29 mouse cellular contexts compared by ENCODE assay signal in the genomic region with DNA sequence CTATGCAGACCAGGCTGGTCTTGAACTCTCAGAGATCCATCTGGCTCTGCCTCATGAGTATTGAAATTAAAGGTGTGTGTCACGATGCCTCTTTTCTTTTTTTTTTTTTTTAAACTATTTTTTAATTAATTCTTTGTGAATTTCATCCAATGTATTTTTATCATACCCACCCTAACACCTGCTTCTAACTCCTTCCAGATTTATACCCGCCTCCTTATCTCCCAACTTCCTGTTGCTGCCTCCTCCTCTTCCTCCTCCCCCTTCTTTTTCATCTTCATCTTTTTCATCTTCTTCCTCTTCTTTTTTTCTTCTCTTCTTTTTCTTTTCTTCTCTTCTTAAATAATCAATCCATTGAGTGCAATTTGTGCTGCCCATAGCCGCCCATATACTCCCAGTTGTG.
"Had no signal": no experiment of that assay in that cellular context is flagged by ENCODE, and none has a peak within 500 bp of the region (broad histone marks: within the 10 kb centered on the region; RNA-seq: fewer than 3 reads in every experiment).

No protein-coding gene starts in this region.

- H3K36me3 ChIP-seq: limb, embryonic 12.5 days; limb, embryonic 13.5 days; liver, embryonic 12.5 days; liver, embryonic 13.5 days; liver, embryonic 15.5 days; lung, embryonic 15.5 days; midbrain, embryonic 10.5 days; midbrain, embryonic 12.5 days; midbrain, embryonic 13.5 days; midbrain, embryonic 15.5 days had no signal

- DNase-seq: left cerebral cortex, postnatal 4 days; liver, embryonic 13.5 days; lung, adult 18-20 months; lung, adult 2 months; lung, embryonic 14.5 days; lung, postnatal 10 days; lung, postnatal 14 days; lung, postnatal 36 days; lung, postnatal 4 days; midbrain, embryonic 14.5 days had no signal

- H3K9ac ChIP-seq: limb, embryonic 12.5 days; limb, embryonic 13.5 days; liver, embryonic 12.5 days; liver, embryonic 13.5 days; liver, embryonic 14.5 days; liver, embryonic 15.5 days; liver, postnatal 0 days; lung, embryonic 14.5 days; lung, embryonic 15.5 days; midbrain, embryonic 12.5 days; midbrain, embryonic 13.5 days; midbrain, embryonic 15.5 days had no signal

- H3K27ac ChIP-seq: left cerebral cortex, adult 2 months; limb, embryonic 12.5 days; limb, embryonic 13.5 days; liver, embryonic 12.5 days; liver, embryonic 14.5 days; liver, embryonic 15.5 days; lung, embryonic 15.5 days; macrophage; midbrain, embryonic 10.5 days; midbrain, embryonic 12.5 days; midbrain, embryonic 13.5 days; midbrain, embryonic 15.5 days had no signal

- H3K4me1 ChIP-seq: limb, embryonic 12.5 days; limb, embryonic 13.5 days; lung, embryonic 15.5 days; midbrain, embryonic 10.5 days; midbrain, embryonic 12.5 days; midbrain, embryonic 13.5 days; midbrain, embryonic 15.5 days had no signal

- H3K27me3 ChIP-seq: limb, embryonic 12.5 days; limb, embryonic 13.5 days; liver, embryonic 12.5 days; liver, embryonic 13.5 days; liver, embryonic 15.5 days; lung, embryonic 15.5 days; megakaryocyte, embryonic 14.5 days; midbrain, embryonic 12.5 days; midbrain, embryonic 13.5 days; midbrain, embryonic 15.5 days had no signal

- H3K4me2 ChIP-seq: limb, embryonic 12.5 days; limb, embryonic 13.5 days; liver, embryonic 11.5 days; lung, embryonic 14.5 days; lung, embryonic 15.5 days; midbrain, embryonic 11.5 days; midbrain, embryonic 12.5 days; midbrain, embryonic 13.5 days; midbrain, embryonic 15.5 days had no signal

- ATAC-seq: lung, postnatal 0 days; midbrain, embryonic 13.5 days; midbrain, embryonic 15.5 days; midbrain, embryonic 16.5 days had no signal

- H3K4me3 ChIP-seq: left cerebral cortex, adult 2 months; limb, embryonic 12.5 days; limb, embryonic 13.5 days; liver, embryonic 12.5 days; liver, embryonic 13.5 days; liver, embryonic 15.5 days; lung, embryonic 15.5 days; megakaryocyte, embryonic 14.5 days; midbrain, embryonic 10.5 days; midbrain, embryonic 12.5 days; midbrain, embryonic 13.5 days; midbrain, embryonic 15.5 days; myocyte had no signal

- H3K9me3 ChIP-seq: limb, embryonic 12.5 days; limb, embryonic 13.5 days; liver, embryonic 12.5 days; liver, embryonic 13.5 days; liver, embryonic 15.5 days; lung, embryonic 15.5 days; megakaryocyte, embryonic 14.5 days; midbrain, embryonic 10.5 days; midbrain, embryonic 12.5 days; midbrain, embryonic 13.5 days; midbrain, embryonic 15.5 days had no signal
